Mouse (Mus musculus) E14TG2a.4 (cell line): ENCODE measurements at regions not wholly inside any gene's neighbourhood (a gene's known extent, or its start where the extent isn't known, plus 50 kb on each side); places are given as distances from the start of the nearest gene placed in this dataset.

ENCODE experiments used
- CTCF ChIP-seq: conservative IDR thresholded peaks from 2 replicates; pipeline ENCODE4 v1.5.1; 2014; ENCODE audit warnings: low read length
- NANOG ChIP-seq: IDR thresholded peaks from 2 replicates; pipeline ENCODE4 v1.6.1; 2014; ENCODE audit warnings: borderline replicate concordance, low read length, mixed read lengths

DNA sequence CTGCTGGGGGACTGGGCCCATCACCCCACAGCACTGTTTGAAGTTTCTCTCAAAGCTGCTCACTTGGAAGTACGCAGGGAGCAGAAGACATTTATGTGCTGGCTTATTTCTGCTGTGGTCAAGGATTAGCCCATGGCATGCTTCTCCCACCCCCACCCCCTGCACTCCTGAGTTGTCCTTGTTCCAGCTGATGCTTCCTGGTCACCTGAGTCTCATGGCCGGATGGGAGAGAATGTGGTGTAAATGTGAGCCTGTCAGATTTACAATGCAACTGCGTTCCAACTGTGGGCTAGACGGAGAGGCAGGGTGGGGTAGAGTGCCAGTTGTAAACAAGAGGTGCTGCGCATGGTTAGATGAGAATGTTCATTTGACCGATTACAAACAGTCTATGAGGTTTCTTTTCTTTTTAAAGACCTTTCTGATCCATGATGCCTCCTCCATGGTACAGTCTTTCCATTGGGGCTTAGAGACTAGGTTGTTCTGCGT, 208.1 kb downstream of the Ktn1 start:
- TF ChIP-seq CTCF (no peak), NANOG (no peak)
